ENCODE assay signal across 21 mouse cellular contexts in genomic region chr17:67664299-67664698, GRCm38 (mm10). TPM values are rescaled to one million over a fixed set of nuclear protein-coding genes. Genes with fewer than 3 reads are reported as not detected.
"Had no signal": no experiment of that assay in that cellular context is flagged by ENCODE, and none has a peak within 500 bp of the region (broad histone marks: within the 10 kb centered on the region; RNA-seq: fewer than 3 reads in every experiment).

No protein-coding gene starts in this region.

- ATAC-seq: forebrain, embryonic 13.5 days; forebrain, embryonic 14.5 days; forebrain, embryonic 15.5 days; forebrain, embryonic 16.5 days; forebrain, postnatal 0 days had no signal

- DNase-seq: cerebellum, adult 2 months; cerebellum, adult 8-10 months; cerebellum, adult 9-10 months; cerebellum, adult 9-11 months; cerebellum, postnatal 10 days; cerebellum, postnatal 14 days; cerebellum, postnatal 25 days; cerebellum, postnatal 36 days; embryo, embryonic 11 days; forebrain, postnatal 0 days; gastrocnemius, adult 2 months; gastrocnemius, postnatal 10 days; gastrocnemius, postnatal 14 days; gastrocnemius, postnatal 25 days; gastrocnemius, postnatal 36 days; heart, adult 18-20 months; heart, adult 2 months had no signal

RNA-seq across cellular contexts. Expression of gene Lrrc30, which starts 31.8 kb away (rescaled TPM):
- total RNA-seq: forebrain, postnatal 0 days had no signal
